Mouse (Mus musculus) MEL-GATA-1-ER (cell line): ENCODE data around the gene Dapp1.
"Not testable (repeated sequence)": the region's sequence is repeated elsewhere in the genome, so short reads cannot be mapped to it uniquely, and the experiment has no call there.

Experiments used
- DNase-seq: peaks from one replicate; pipeline ENCODE4 v3.0.0-alpha.2; 2012; ENCODE audit warnings: low read depth; ENCODE audit errors: extremely low read depth

The Dapp1 gene

DNA sequence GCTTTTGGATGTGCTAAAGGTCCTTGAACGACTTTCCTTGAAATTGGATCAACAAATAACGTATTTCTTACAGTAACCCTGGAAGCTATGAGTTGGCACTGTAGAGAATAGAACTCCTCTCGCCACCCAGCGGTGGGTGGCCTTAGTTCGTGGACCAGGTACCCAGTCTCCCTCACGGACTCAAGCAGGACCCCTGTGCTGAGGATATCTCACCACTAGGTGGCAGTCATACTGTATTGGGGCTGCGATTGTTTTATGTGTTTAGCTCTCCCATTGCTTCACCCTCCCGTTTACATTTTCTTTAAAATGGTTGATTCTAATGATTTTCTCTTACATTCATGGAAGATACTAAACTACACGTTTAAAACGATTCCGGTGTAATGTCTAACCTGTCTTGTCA is 9.8 kb upstream of the Dapp1 start:
- peak; percentile 95 for DNase-seq

DNA sequence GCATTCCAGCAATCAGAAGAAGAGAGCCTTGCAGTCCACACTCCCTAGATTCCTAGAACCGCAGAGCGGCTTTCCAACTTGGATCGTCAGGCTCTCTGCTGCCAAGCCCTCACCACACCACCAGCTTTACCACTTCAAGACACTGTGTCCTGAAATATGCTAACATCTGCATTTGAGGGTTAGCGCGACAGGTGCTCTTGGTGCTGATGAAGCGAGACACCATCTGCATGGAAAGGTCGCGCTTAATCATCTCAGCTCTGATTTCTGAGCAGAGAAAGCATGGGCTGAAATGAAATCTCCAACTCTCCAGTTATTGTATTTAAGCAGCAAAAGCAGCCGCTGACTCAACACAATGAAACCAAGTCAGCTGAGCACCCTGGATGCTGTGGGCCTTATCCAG is 8.1 kb upstream of the Dapp1 start:
- DNase-seq: no peak

DNA sequence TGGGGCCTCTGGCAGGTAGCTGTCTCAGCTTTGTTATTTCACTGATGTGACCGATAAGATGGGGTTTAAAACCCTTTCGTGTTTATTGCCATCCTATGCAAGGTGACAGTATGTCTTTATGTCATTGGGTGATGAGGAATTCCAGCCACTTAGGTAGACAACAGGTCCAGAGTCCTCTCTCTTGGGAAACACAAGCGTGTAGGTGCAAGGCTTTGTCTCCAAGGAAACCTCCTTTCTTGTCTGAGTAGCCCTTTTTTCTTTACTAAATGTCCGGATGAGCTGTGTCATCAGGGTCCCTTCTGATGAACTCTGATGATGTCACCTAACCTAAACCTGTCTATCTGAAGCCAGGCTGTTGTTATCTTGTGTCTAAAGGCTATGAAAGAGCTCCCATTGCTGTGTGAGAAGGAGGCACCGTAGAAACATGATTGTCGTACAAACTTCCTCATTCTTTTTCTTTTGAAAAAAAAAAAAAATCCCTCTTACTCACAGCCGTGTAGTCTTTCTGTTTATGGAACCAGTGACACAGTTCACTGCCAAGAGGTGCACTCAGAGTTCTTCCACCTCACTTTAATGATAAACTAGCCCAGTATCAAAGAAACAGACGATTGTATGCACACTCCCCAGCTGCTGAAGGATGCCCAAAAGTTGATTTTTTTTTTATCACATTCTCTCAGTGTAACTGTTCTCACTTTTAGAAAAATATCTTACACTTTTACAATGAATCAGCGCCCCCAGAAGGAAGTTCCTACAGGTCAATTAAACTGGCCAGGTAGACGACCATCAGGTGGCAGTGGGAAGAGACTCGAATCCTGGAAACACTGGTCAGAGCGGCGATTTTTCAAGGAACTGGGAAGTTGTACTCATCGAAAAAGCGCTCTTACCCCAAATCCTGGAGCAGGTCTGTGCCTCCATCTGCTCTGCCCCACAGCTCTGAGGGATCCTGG is 637 bp downstream of the Dapp1 start:
- DNase-seq: peak; percentile 97

DNA sequence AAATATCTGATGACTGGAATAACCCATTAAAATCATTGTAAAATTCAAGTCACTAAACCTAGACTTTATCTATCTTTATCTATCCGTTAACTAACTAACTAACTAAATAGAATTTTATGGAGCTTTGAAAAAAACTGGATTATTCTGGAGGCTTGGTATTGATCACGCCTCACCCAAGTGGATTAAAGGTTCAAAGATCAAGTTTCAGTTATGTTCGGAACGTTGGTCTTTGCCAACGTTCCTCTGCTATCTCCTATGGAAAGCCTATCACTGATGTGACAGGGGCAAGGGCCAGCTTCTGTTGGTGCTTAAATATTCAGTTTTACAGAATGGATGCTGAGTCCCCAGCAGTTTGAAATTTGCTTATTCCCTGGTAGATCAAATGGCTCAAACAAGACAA is 3.1 kb downstream of the Dapp1 start:
- no peak for DNase-seq

DNA sequence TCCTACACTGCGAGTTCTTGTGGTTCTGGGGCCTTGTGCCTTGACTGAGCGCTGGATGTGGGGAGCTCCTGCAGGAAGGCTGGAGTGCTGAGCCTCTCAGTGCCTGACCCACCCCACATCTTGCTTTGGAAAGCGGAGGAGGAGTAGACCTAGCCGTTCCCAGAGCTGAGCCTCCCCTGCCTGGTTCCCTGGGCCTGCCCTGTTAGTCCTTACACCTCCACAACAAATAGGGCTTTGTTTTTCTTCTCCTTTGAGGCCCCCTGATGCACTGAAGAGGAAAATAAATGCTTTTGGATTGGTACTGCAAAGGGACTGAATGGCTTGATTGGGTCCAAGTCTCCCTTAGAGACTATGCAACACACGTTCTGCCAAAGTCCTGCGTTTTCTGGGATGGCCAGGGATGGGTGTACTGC is 3.7 kb downstream of the Dapp1 start:
- DNase-seq: no peak

DNA sequence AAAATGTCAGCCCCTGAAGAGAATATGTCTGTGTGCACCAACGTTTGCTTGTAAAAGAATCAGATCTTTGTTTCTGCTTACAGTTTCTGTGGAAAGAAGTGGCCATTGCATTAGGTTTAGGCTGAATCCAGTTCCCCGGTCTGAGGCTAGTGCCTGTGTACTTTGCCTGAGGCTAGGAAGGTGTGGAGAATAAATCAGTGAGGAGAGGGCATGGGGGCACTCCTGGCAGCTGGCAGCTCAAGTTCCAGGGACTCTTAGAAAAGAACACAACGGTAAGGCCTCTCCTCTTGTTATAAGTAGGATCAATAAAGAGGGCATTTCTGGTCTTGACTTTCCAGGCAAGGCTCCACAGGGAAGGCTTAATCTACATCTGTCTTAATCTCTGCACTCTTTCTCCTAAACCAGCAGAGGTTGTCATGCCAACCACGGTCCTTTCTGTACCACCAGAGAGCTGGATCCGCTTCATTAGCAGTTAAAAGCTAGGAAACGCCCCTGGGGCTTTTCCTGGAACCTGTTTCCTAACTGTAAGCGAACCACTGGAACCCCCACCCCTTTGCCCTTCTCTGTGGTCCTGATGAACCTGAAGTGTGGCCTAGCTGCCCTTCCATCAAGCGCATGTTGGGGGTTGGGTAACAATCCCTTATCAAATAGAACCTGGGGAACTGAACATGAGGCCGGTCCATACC is 4.3 kb downstream of the Dapp1 start:
- DNase-seq: no peak

DNA sequence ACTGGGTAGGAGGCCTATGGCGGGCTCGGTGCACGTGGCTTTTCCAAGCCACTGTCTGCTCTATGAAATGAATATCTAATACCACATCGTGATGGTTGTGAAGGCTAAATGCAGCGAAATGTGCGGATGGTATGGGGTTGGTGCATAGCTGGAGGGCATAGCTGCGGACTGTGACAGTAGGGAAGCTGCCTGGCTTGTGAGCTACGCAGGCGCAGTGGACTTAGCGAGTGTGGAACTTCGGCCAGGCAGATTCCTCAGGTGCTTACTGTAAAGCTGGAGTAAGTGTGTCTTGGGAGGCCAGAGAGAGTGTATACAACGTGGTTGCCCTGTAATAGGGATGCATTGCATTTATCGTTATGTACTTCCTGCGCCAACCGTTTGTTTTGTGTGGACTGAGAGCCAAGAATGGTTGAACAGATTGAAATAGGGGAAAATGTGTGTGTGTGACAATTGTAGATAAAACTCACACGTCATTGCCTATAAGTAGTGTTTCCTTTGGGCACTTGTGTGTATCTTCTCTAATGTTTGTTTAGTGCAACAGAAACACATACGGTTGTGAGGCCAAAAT is 5.4 kb downstream of the Dapp1 start:
- DNase-seq: no peak

DNA sequence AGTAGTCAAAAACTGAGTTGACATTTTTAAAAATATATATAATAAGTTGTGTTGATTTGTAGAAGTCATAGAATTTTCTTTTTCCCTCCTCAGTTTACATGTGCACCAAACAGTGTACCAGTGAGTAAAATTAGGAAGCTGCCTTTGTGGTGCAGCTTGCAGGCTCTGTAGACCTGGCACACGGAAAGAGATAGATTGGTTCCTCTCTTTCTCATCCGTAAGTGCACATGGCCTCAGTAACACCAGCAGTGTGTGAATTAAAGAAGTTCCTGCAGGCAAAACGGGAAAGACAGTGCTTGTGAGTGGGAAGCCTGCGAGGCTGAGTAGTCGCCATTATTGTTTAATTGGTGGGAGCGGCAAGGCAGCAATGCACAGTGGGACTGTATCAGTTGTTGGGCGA is 5.9 kb downstream of the Dapp1 start:
- DNase-seq: peak; percentile 73

DNA sequence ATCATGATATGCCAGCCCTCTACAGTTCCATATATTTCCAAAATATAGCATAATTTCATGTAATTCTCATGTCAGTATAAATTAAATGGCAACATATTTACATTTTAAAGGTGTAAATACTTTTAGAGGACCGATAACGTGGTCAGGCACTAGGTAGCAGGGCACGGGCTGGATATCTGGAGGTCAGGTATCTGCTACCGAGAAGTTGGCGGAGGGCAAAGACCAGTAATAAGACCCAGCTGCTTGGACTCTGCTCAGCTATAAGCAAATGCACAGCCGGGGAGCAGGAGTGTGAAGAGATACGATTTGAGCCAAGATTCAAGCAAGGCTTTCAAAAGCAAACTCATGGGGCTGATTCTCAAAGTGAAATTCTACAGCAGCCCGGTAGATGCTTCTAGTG is 7.0 kb downstream of the Dapp1 start:
- DNase-seq: no peak

DNA sequence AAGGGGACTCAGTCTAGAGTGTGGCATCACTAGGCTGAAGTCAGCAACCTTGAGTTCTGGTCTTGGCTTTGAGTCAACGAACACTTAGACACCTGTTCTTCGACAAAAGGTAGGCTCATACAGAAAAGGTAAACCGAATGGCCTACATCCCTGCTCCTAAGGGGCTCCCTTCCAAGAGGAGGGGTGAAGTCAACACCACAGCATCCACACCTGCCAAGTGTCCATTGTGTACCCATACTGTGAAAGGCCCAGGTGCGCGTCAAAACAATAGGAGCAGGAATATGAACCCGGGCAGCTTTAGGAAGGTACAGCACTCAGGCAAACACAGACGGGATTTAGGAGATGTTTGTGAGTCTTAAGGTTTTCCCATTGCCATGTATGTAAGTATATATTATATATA is 8.4 kb downstream of the Dapp1 start:
- no peak for DNase-seq

DNA sequence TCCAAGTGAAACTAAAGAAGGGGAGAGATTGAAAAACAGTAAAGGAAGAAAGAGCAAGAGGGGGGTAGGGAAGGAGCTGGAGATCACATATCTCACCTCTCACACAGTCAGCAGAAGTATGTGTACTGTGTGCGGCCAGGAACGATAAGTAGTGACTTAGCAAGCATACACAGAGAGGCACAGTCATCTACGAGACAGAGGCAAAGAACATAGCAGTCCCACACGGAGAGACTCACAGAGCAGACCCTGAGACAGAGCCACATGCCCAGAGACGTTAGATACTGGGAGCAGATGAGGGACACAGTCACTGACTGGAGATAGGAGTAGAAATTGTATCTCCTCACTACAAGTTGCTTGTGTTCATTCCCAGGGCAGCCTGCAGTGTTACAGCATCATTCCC is 9.1 kb downstream of the Dapp1 start:
- DNase-seq: peak; percentile 87

DNA sequence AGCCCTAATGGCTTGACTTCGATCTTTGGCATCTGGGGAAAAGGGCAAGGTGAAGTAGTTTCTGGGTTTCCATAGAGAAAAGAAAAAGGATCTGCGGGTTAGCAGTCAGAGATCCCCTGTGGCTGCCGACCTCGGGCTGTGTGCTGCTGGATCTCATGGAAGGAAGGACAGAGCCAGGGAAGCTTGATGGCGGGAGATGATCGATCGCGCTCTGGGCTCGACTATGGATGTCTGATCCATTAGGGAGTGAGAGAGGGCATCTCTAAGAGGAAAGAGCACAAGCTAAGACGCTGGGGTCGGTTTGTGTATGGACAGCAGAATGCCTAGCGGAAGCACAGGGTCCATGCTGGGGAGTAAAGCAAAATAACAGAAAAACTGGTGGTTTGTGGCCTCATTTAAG is 11.4 kb downstream of the Dapp1 start:
- DNase-seq: no peak

DNA sequence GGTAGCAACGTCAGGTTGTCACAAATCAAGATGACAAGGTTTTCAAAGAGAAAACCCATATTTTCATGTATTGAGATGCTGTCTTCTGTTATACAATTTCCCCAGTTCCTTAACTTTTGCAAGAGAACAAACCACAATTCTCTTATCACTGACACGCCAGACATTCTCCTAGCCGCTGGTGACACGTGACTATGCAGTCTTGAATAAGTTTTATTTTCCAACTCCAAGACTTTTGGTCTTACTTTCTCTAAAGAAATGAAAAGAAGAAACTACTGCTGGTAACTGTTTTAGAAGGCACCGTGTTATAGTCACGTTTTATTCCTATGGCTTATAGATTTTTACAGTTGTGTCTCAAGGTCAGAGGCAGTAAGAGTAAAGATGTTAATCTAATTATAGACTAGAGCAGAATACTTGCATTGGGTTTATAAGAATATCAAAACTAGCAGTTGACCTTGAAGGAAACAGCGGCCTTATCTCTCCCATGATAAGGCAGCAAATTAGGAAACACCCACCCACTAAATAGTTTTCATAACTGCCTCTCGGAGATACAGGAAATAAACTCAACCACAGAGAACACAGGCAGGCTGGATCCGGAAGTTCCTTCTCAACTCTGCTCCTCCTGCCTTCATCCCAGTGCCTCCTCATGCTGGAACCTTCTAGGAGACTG is 12.4 kb downstream of the Dapp1 start:
- DNase-seq: peak; percentile 100

DNA sequence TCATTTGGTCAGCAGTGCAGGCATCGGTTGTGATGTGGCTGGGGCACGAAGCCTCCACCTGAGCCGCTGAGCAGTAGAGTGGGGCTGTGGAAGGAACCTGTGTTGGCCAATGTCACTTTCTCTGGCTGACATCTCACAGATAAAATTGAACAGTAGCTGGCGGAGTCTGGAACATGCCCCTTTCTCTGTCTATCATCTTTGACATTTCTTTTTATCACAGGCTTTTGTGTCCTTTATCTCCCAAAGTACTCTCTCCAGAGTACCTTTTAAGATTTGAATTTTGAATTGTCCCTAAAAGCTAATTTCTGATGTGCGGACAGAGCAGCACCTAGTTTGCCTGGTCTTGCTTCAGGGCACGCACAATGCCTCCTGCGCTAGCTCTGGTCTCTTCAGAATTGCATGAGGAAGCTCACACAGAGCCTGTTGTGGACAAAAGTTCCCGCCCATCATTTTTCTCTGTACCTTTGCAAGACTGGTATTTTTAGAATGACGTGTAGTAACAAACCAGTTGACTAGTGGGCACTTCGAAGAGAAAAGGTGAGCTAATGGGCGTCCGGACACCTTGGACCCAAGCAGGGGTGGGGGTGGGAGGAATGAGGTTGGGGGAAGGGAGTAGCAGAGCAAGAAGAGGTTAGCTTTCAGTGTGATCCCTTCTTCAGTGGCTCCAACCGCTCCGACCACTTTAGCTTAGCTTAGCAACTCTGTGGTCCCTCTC is 13.1 kb downstream of the Dapp1 start:
- DNase-seq: peak; percentile 69

DNA sequence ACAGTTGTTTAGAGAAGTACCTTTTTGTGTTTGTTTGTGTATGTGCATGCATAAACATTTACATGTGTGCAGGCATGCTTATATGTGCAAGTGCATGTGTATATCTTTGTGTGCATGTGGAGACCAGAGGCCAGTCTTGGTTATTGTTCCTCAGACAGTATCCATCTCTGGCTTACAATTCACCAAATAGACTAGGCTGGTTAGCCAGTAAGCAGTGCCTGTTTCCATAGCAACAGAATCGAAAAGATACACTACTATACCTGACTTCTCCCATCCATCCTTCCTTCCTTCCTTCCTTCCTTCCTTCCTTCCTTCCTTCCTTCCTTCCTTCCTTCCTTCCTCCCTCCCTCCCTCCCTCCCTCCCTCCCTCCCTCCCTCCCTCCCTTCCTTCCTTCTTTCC is 17.3 kb downstream of the Dapp1 start:
- DNase-seq: not testable (repeated sequence)

DNA sequence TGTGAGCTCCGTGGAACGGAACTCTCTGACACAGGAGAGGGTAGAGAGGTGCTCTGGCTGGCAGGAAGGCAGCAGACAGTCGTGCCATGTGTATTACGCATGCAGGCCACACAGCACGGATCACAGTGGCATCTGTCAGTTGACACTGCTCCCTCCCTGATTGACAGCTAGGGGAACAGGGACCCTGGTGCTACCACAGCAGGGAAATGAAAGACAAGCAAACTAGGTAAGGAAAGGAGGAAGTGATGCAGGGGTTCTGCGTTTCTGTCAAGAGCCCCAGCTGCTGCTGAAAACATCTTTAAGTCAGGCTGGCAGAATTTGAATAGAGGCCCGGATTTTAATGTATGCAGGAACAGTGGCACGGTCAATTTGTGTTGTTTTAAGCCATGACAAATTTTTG is 17.8 kb downstream of the Dapp1 start:
- no peak for DNase-seq

DNA sequence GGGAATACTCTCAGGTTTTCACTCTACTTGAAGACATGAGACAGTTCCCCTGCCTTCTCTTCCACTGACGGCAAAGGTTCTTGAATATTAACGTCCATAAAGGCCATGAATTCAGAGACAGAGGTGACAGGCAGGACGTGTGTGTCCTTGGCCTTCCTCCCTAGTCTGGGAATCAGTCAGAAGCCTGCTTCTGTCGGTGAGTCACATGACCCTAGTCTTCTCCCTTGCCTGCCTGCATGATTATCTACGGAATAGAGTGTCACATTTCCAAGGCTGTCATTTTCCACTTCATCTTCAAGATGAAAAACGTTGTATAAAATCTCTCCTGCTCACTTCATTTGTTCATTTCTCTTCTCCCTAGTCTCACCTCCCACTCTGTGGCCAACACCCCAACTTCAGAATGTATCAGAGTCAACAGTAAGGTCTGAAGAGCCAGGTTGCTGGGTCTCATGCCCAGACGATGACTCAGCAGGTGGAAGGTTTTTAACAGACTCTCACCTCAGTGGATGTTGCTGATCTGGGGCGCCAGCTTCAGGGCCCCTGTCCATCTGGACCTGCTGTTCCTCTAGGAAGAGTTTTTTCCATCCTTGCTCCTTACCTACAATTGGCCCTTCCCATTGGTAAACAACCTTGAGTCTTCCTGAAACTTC is 19.5 kb downstream of the Dapp1 start:
- no peak for DNase-seq

DNA sequence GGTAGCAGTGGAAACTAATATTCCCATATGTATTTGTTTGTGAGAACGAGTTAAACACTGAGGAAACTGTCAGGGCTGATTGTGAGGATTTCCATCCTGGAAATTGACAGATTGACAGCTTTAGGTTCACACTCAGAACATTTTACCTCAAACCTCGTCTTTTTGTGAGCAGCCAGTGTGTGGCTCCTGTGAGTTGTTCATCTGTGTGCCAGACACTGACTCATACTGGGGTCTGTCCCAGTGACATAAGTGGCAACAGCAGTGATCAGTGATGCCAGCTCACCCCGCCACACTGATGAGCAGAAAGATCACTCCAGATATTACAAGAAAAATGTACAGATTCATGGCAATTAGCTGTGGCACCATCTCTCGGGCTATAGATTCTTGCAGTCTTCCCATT is 21.9 kb downstream of the Dapp1 start:
- no peak for DNase-seq

DNA sequence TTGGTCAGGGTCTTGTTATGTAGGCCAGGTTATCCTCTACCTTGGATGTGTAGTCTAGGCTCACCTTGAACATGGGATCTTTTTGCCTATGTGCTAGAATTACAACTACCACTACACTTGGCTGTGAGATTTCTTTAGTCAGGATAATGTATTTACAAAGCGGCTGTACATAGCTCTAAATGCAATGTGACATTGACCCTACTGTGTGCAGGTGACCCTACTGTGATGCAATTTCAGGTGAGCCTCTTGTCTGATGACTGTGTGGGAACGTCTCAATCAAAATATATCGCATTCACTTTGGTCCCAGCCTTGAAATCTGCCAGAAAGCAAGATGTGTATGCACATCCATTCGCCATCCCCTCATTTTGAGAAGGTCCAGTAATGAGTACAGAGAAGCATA is 23.0 kb downstream of the Dapp1 start:
- no peak for DNase-seq

DNA sequence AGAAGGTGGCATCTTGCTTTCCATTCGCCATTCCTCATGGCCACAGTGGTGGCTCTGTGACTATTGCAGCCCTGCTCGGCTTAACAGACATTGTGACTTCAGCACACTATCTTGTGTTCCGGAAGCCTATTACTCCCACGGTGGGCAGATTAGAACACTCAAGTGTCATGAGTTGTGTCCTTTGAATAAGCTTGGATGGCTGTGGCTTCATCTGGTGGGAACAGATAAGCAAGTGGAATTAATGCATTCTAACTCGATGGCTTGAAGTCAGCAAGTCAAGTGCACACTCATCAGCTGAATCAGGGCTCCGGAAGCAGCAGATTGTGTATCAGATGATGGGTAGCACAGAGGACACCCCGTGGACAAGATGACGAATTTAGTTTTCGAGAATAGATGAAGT is 23.5 kb downstream of the Dapp1 start:
- DNase-seq: peak; percentile 100
